Mouse (Mus musculus): ENCODE measurements around the gene Chst11. TPM values are rescaled to one million over a fixed set of nuclear protein-coding genes. Genes with fewer than 3 reads are reported as not detected.

Gene Chst11
- polyA plus RNA-seq, 1 experiment from 2014 or later, result 1.5 TPM

- WGBS, result 82% methylated on average over 16 of the region's 16 CpGs
- Histone ChIP-seq H3K36me3 (no peaks in the 10 kb centered on the region), H3K9me3 (replicated peaks) (no peaks in the 10 kb centered on the region), H3K27me3 (ENCODE audit: low read depth, poor library complexity, severe bottlenecking) (no peaks in the 10 kb centered on the region), H3K27ac (no peak overlapping the region), H3K4me1 (peaks cover 24% of the 10 kb centered on the region), H3K4me3 (no peak overlapping the region)
- DNase-seq (ENCODE audit: low spot score), result no peak
These were observed 224.8 kb downstream of the Chst11 start for GRCm38 (mm10) chr10:83210122-83210521.

- WGBS, result 82% methylated on average over 6 of the region's 6 CpGs
- no peak overlapping the region for H3K27ac ChIP-seq
- H3K27me3 ChIP-seq (ENCODE audit: low read depth, poor library complexity, severe bottlenecking), result no peaks in the 10 kb centered on the region
- no peaks in the 10 kb centered on the region for H3K9me3 ChIP-seq (replicated peaks)
- DNase-seq (ENCODE audit: low spot score), result no peak
- no peak overlapping the region for H3K4me3 ChIP-seq
- H3K4me1 ChIP-seq, result peaks cover 24% of the 10 kb centered on the region
- no peaks in the 10 kb centered on the region for H3K36me3 ChIP-seq
These were observed 225.8 kb downstream of the Chst11 start for GRCm38 (mm10) chr10:83210968-83211583.

GRCm38 (mm10) chr10:83212618-83213017, 227.3 kb downstream of the Chst11 start:
- H3K9me3 ChIP-seq (replicated peaks), result no peaks in the 10 kb centered on the region
- no peak overlapping the region for H3K4me3 ChIP-seq
- H3K36me3 ChIP-seq, result no peaks in the 10 kb centered on the region
- WGBS, result 92% methylated on average over 4 of the region's 4 CpGs
- no peaks in the 10 kb centered on the region for H3K27me3 ChIP-seq (ENCODE audit: low read depth, poor library complexity, severe bottlenecking)
- no peak for DNase-seq (ENCODE audit: low spot score)
- H3K4me1 ChIP-seq, result peaks cover 24% of the 10 kb centered on the region
- no peak overlapping the region for H3K27ac ChIP-seq

GRCm38 (mm10) chr10:83215559-83215958, 230.3 kb downstream of the Chst11 start:
- Histone ChIP-seq H3K9me3 (replicated peaks) (no peaks in the 10 kb centered on the region), H3K4me3 (no peak overlapping the region), H3K4me1 (peaks cover 8% of the 10 kb centered on the region), H3K27me3 (ENCODE audit: low read depth, poor library complexity, severe bottlenecking) (no peaks in the 10 kb centered on the region), H3K36me3 (no peaks in the 10 kb centered on the region), H3K27ac (no peak overlapping the region)
- 86% methylated on average over 5 of the region's 5 CpGs for WGBS
- no peak for DNase-seq (ENCODE audit: low spot score)

- no peaks in the 10 kb centered on the region for H3K9me3 ChIP-seq (replicated peaks)
- H3K4me3 ChIP-seq, result no peak overlapping the region
- H3K27ac ChIP-seq, result no peak overlapping the region
- 78% methylated on average over 5 of the region's 5 CpGs for WGBS
- DNase-seq (ENCODE audit: low spot score), result no peak
- H3K36me3 ChIP-seq, result no peaks in the 10 kb centered on the region
- H3K4me1 ChIP-seq, result peaks cover 3% of the 10 kb centered on the region
- H3K27me3 ChIP-seq (ENCODE audit: low read depth, poor library complexity, severe bottlenecking), result no peaks in the 10 kb centered on the region
These were observed 232.0 kb downstream of the Chst11 start for GRCm38 (mm10) chr10:83217256-83217655.

- DNase-seq (ENCODE audit: low spot score), result no peak
- H3K4me3 ChIP-seq, result no peak overlapping the region
- no peaks in the 10 kb centered on the region for H3K27me3 ChIP-seq (ENCODE audit: low read depth, poor library complexity, severe bottlenecking)
- H3K36me3 ChIP-seq, result no peaks in the 10 kb centered on the region
- no peaks in the 10 kb centered on the region for H3K4me1 ChIP-seq
- H3K9me3 ChIP-seq (replicated peaks), result no peaks in the 10 kb centered on the region
- WGBS, result 75% methylated on average over 2 of the region's 2 CpGs
- H3K27ac ChIP-seq, result no peak overlapping the region
These were observed 233.5 kb downstream of the Chst11 start for GRCm38 (mm10) chr10:83218778-83219177.

GRCm38 (mm10) chr10:83219729-83220128, 234.4 kb downstream of the Chst11 start:
- Histone ChIP-seq H3K27ac (no peak overlapping the region), H3K36me3 (no peaks in the 10 kb centered on the region), H3K4me3 (no peak overlapping the region), H3K27me3 (ENCODE audit: low read depth, poor library complexity, severe bottlenecking) (no peaks in the 10 kb centered on the region), H3K4me1 (no peaks in the 10 kb centered on the region), H3K9me3 (replicated peaks) (no peaks in the 10 kb centered on the region)
- DNase-seq (ENCODE audit: low spot score), result peak; percentile 73
- WGBS, result 30% methylated on average over 12 of the region's 12 CpGs

- Histone ChIP-seq H3K9me3 (replicated peaks) (no peaks in the 10 kb centered on the region), H3K4me3 (no peak overlapping the region), H3K27ac (no peak overlapping the region), H3K36me3 (no peaks in the 10 kb centered on the region), H3K27me3 (ENCODE audit: low read depth, poor library complexity, severe bottlenecking) (no peaks in the 10 kb centered on the region), H3K4me1 (no peaks in the 10 kb centered on the region)
- WGBS, result 90% methylated on average over 10 of the region's 10 CpGs
- no peak for DNase-seq (ENCODE audit: low spot score)
These were observed 234.9 kb downstream of the Chst11 start for GRCm38 (mm10) chr10:83220217-83220616.

- no peak for DNase-seq (ENCODE audit: low spot score)
- no peaks in the 10 kb centered on the region for H3K27me3 ChIP-seq (ENCODE audit: low read depth, poor library complexity, severe bottlenecking)
- no peaks in the 10 kb centered on the region for H3K9me3 ChIP-seq (replicated peaks)
- no peaks in the 10 kb centered on the region for H3K36me3 ChIP-seq
- H3K4me1 ChIP-seq, result no peaks in the 10 kb centered on the region
- no peak overlapping the region for H3K27ac ChIP-seq
- 86% methylated on average over 3 of the region's 3 CpGs for WGBS
- H3K4me3 ChIP-seq, result no peak overlapping the region
These were observed 235.5 kb downstream of the Chst11 start for GRCm38 (mm10) chr10:83220847-83221246.

- Histone ChIP-seq H3K9me3 (replicated peaks) (no peaks in the 10 kb centered on the region), H3K27ac (no peak overlapping the region), H3K27me3 (ENCODE audit: low read depth, poor library complexity, severe bottlenecking) (no peaks in the 10 kb centered on the region), H3K4me3 (no peak overlapping the region), H3K4me1 (no peaks in the 10 kb centered on the region), H3K36me3 (no peaks in the 10 kb centered on the region)
- DNase-seq (ENCODE audit: low spot score), result peak; percentile 63
- 56% methylated on average over 3 of the region's 3 CpGs for WGBS
These were observed 239.7 kb downstream of the Chst11 start for GRCm38 (mm10) chr10:83224999-83225398.

- Histone ChIP-seq H3K36me3 (no peaks in the 10 kb centered on the region), H3K27ac (no peak overlapping the region), H3K4me1 (no peaks in the 10 kb centered on the region), H3K9me3 (replicated peaks) (no peaks in the 10 kb centered on the region), H3K4me3 (no peak overlapping the region), H3K27me3 (ENCODE audit: low read depth, poor library complexity, severe bottlenecking) (no peaks in the 10 kb centered on the region)
- WGBS, result 77% methylated on average over 4 of the region's 4 CpGs
- no peak for DNase-seq (ENCODE audit: low spot score)
These were observed 243.3 kb downstream of the Chst11 start for GRCm38 (mm10) chr10:83228626-83229025.

GRCm38 (mm10) chr10:83233967-83234366, 248.7 kb downstream of the Chst11 start:
- no peaks in the 10 kb centered on the region for H3K27me3 ChIP-seq (ENCODE audit: low read depth, poor library complexity, severe bottlenecking)
- no peak for DNase-seq (ENCODE audit: low spot score)
- H3K36me3 ChIP-seq, result no peaks in the 10 kb centered on the region
- no peaks in the 10 kb centered on the region for H3K9me3 ChIP-seq (replicated peaks)
- H3K4me3 ChIP-seq, result no peak overlapping the region
- 0 out of 2 replicates have a peak, but pooled peaks cover 4% of the 10 kb centered on the region for H3K4me1 ChIP-seq
- 84% methylated on average over 3 of the region's 3 CpGs for WGBS
- H3K27ac ChIP-seq, result no peak overlapping the region

GRCm38 (mm10) chr10:83234391-83234790, 249.1 kb downstream of the Chst11 start:
- no peak overlapping the region for H3K27ac ChIP-seq
- H3K36me3 ChIP-seq, result no peaks in the 10 kb centered on the region
- DNase-seq (ENCODE audit: low spot score), result no peak
- no peaks in the 10 kb centered on the region for H3K9me3 ChIP-seq (replicated peaks)
- 0 out of 2 replicates have a peak, but pooled peaks cover 4% of the 10 kb centered on the region for H3K4me1 ChIP-seq
- 64% methylated on average over 4 of the region's 4 CpGs for WGBS
- no peaks in the 10 kb centered on the region for H3K27me3 ChIP-seq (ENCODE audit: low read depth, poor library complexity, severe bottlenecking)
- H3K4me3 ChIP-seq, result no peak overlapping the region

Data from limb, embryonic 10.5 days (tissue).